Mouse (Mus musculus): ENCODE results near the gene Cactin. TPM values are rescaled to one million over a fixed set of nuclear protein-coding genes. Genes with fewer than 3 reads are reported as not detected.

Cactin gene
- total and polyA plus RNA-seq, 3 experiments = 15.4 to 18.0 (median 16.1) TPM

GRCm38 (mm10) chr10:81342686-81343505, 22.0 kb downstream of the Cactin start, which contains the start of gene Gipc3:
Gene Gipc3 (minus strand): TSS chr10:81343266.
- TF ChIP-seq POLR2A (IDR thresholded peaks at IDR 0.05; ENCODE audit: insufficient read depth, low read depth, low read length) (no peak), EP300 (IDR thresholded peaks at IDR 0.05; ENCODE audit: insufficient read depth, low read depth, low read length) (no peak), CTCF (IDR thresholded peaks at IDR 0.05) (no peak)
- Histone ChIP-seq H3K36me3 (ENCODE audit: control insufficient read depth, insufficient read depth, low read length) (no peaks in the 10 kb centered on the region), H3K27me3 (ENCODE audit: control insufficient read depth, insufficient read depth, low read length) (0 out of 2 replicates have a peak, but pooled peaks cover 2% of the 10 kb centered on the region), H3K27ac (peak within 1 kb of the TSS; percentile 71), H3K9ac (ENCODE audit: low read depth, low read length) (peak within 1 kb of the TSS; percentile 91), H3K4me3 (peak within 1 kb of the TSS; percentile 61), H3K4me1 (ENCODE audit: control insufficient read depth, insufficient read depth, low read length) (peaks cover 7% of the 10 kb centered on the region), H3K79me2 (replicated peaks; ENCODE audit: control insufficient read depth, insufficient read depth, low read length) (no peaks in the 10 kb centered on the region; the same call in 1 of the 2 replicates)
- WGBS = 5% methylated on average over 66 of the region's 67 CpGs
- peak; percentile 69 to 70 for DNase-seq
- intact Hi-C loops (cut with DNase I) = loop anchor here (2.0 kb wide), 1 partner anchor 54 kb away; no protein-coding TSS in a partner anchor

- TF ChIP-seq EP300 (IDR thresholded peaks at IDR 0.05; ENCODE audit: insufficient read depth, low read depth, low read length) = no peak
- TF ChIP-seq CTCF (IDR thresholded peaks at IDR 0.05) = peak; percentile 71
- WGBS = 21% methylated on average over 8 of the region's 8 CpGs
- H3K9ac ChIP-seq (ENCODE audit: low read depth, low read length) = no peak overlapping the region
- no peaks in the 10 kb centered on the region for H3K36me3 ChIP-seq (ENCODE audit: control insufficient read depth, insufficient read depth, low read length)
- H3K4me3 ChIP-seq = no peak overlapping the region
- DNase-seq = no peak
- no peaks in the 10 kb centered on the region; the same call in 1 of the 2 replicates for H3K79me2 ChIP-seq (replicated peaks; ENCODE audit: control insufficient read depth, insufficient read depth, low read length)
- intact Hi-C loops (cut with DNase I) = no loop called here
- H3K27me3 ChIP-seq (ENCODE audit: control insufficient read depth, insufficient read depth, low read length) = 0 out of 2 replicates have a peak, but pooled peaks cover 2% of the 10 kb centered on the region
- peaks cover 9% of the 10 kb centered on the region for H3K4me1 ChIP-seq (ENCODE audit: control insufficient read depth, insufficient read depth, low read length)
- H3K27ac ChIP-seq = no peak overlapping the region; the same call in 1 of the 2 replicates
Observed at GRCm38 (mm10) chr10:81344421-81345161, 23.7 kb downstream of the Cactin start.

GRCm38 (mm10) chr10:81345162-81345534, 24.2 kb downstream of the Cactin start:
- Histone ChIP-seq H3K79me2 (replicated peaks; ENCODE audit: control insufficient read depth, insufficient read depth, low read length) (no peaks in the 10 kb centered on the region; the same call in 1 of the 2 replicates), H3K36me3 (ENCODE audit: control insufficient read depth, insufficient read depth, low read length) (no peaks in the 10 kb centered on the region), H3K27me3 (ENCODE audit: control insufficient read depth, insufficient read depth, low read length) (0 out of 2 replicates have a peak, but pooled peaks cover 2% of the 10 kb centered on the region), H3K27ac (no peak overlapping the region), H3K9ac (ENCODE audit: low read depth, low read length) (no peak overlapping the region), H3K4me3 (no peak overlapping the region), H3K4me1 (ENCODE audit: control insufficient read depth, insufficient read depth, low read length) (peaks cover 9% of the 10 kb centered on the region)
- WGBS = 76% methylated on average over 4 of the region's 4 CpGs
- TF ChIP-seq EP300 (IDR thresholded peaks at IDR 0.05; ENCODE audit: insufficient read depth, low read depth, low read length) = no peak
- TF ChIP-seq CTCF (IDR thresholded peaks at IDR 0.05) = no peak
- TF ChIP-seq POLR2A (IDR thresholded peaks at IDR 0.05; ENCODE audit: insufficient read depth, low read depth, low read length) = no peak
- intact Hi-C loops (cut with DNase I) = no loop called here
- DNase-seq = no peak

GRCm38 (mm10) chr10:81346453-81347067, 25.7 kb downstream of the Cactin start:
- no peaks in the 10 kb centered on the region; the same call in 1 of the 2 replicates for H3K79me2 ChIP-seq (replicated peaks; ENCODE audit: control insufficient read depth, insufficient read depth, low read length)
- H3K27me3 ChIP-seq (ENCODE audit: control insufficient read depth, insufficient read depth, low read length) = 0 out of 2 replicates have a peak, but pooled peaks cover 2% of the 10 kb centered on the region
- H3K4me1 ChIP-seq (ENCODE audit: control insufficient read depth, insufficient read depth, low read length) = peaks cover 9% of the 10 kb centered on the region
- no peak overlapping the region for H3K4me3 ChIP-seq
- 59% methylated on average over 55 of the region's 55 CpGs for WGBS
- H3K9ac ChIP-seq (ENCODE audit: low read depth, low read length) = no peak overlapping the region
- intact Hi-C loops (cut with DNase I) = no loop called here
- DNase-seq = peak in 1 of 2 experiments; percentile 50
- no peak overlapping the region for H3K27ac ChIP-seq
- no peaks in the 10 kb centered on the region for H3K36me3 ChIP-seq (ENCODE audit: control insufficient read depth, insufficient read depth, low read length)
- TF ChIP-seq CTCF (IDR thresholded peaks at IDR 0.05) = no peak
- no peak for TF ChIP-seq EP300 (IDR thresholded peaks at IDR 0.05; ENCODE audit: insufficient read depth, low read depth, low read length)
- no peak for TF ChIP-seq POLR2A (IDR thresholded peaks at IDR 0.05; ENCODE audit: insufficient read depth, low read depth, low read length)

GRCm38 (mm10) chr10:81349146-81349545, 28.2 kb downstream of the Cactin start:
- Histone ChIP-seq H3K27ac (peak overlapping the region; percentile 96), H3K4me3 (peak overlapping the region; percentile 97), H3K36me3 (ENCODE audit: control insufficient read depth, insufficient read depth, low read length) (no peaks in the 10 kb centered on the region), H3K27me3 (ENCODE audit: control insufficient read depth, insufficient read depth, low read length) (no peaks in the 10 kb centered on the region), H3K4me1 (ENCODE audit: control insufficient read depth, insufficient read depth, low read length) (peaks cover 8% of the 10 kb centered on the region), H3K9ac (ENCODE audit: low read depth, low read length) (peak overlapping the region; percentile 99; the same call in 1 of the 2 replicates), H3K79me2 (replicated peaks; ENCODE audit: control insufficient read depth, insufficient read depth, low read length) (no peaks in the 10 kb centered on the region)
- 17% methylated on average over 12 of the region's 12 CpGs for WGBS
- intact Hi-C loops (cut with DNase I) = no loop called here
- TF ChIP-seq CTCF (IDR thresholded peaks at IDR 0.05) (no peak), EP300 (IDR thresholded peaks at IDR 0.05; ENCODE audit: insufficient read depth, low read depth, low read length) (no peak), POLR2A (IDR thresholded peaks at IDR 0.05; ENCODE audit: insufficient read depth, low read depth, low read length) (no peak)
- peak; percentile 52 for DNase-seq

Measured in heart, adult 2 months (tissue).